Mouse (Mus musculus): ENCODE measurements at regions not wholly inside any gene's neighbourhood (a gene's known extent, or its start where the extent isn't known, plus 50 kb on each side); places are given as distances from the start of the nearest gene placed in this dataset.

- TF ChIP-seq CTCF (IDR thresholded peaks at IDR 0.05; ENCODE audit: low read depth) (no peak), EP300 (IDR thresholded peaks at IDR 0.05; ENCODE audit: low read depth) (no peak)
Measured at GRCm38 (mm10) chr11:65322877-65323440, 53.2 kb upstream of the Myocd start.

Data from liver, postnatal 0 days (tissue).